Mouse (Mus musculus) neutrophil, adult 65 days (primary cell): ENCODE measurements around the gene Ubap1. TPM values are rescaled to one million over a fixed set of nuclear protein-coding genes. Genes with fewer than 3 reads are reported as not detected.

ENCODE experiments used
- total RNA-seq: library from RNA; stranded (reverse); gene quantifications from 2 replicates; pipeline ENCODE4 v1.2.4, GENCODE M21; 2023

Gene Ubap1
- total RNA-seq = 89.5 and 135 TPM in 2 replicates

DNA sequence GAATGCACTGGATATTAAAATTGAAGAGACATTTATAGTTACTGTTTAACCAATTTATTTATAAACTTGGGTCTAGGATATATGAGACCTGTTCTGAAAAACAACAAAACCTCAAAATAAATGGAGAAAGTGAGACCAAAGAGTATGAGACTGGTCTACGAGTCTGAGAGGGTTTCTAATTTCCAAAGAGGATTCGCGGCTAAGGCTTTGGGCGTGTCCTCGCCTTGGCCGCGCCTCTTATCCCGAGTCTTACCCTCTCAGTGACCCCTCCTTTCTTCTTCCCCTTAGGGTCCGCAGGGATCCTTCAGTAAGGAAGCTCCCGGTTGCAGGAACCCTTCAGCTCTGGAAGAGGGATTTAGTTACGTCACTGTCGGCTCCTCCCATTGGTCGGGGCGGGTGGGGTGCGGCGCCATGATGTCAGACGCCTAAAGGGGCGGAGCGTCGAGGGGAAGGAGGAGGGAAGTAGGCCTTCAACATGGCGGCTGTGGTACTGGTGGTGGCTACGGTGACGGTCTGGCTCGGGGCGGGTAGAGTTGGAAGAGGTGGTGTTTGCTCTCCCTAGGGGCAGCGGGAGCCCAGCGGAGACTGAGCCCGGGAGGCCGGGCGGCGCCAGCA, at the start of gene Ubap1:
Gene Ubap1 (plus strand): TSS at position 413 of the 615 bp plus-strand sequence.

DNA sequence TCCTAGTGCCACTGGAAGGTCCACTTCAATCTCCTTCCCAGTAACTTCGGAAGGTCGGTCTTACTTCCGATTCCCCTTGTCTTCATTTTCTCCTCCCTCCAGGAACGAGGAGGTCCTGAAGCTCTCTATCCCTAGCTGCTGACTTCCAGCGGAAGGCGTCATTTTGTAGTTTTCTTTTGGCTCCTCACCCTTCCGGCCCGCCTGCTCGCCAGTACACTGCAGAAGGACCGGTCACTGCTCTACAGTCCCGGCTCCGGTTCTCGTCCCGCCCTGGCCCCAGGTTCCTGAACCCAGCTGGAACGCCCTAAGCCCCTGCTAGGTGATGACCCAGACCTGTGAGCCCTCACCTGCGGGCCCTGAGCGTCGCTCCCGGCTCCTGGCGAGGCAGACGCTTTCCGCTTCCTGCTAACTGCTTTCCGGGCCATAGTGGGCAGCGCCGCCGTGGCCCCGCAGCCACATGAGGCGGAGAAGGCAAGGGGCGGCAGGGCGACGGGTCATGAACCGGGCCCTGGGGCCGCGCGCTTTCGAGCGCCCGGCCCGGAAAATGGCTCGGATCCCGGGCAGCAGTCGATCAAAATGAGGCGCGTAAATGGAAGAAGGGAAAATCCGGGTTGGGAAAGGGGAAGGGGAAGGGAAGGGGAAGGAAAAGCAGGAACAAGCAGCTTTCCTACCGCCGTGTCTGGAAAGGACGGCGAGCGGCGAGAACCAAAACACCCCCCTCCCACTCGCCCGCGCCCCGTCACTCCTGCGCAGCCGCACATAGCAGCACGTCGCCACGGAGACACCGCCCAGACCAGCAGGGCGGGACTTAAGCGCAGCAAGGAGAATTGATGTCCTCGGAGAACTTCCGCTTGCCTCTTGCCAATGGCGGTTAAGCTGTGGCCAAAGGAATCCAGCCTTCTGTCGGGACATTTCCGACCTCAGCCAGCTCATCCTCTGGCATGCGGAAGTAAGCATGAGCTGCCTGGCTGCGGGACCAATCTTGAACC, 34.4 kb upstream of the Ubap1 start, which contains the start of gene Dcaf12:
Gene Dcaf12 (minus strand): TSS at position 749 of the 989 bp plus-strand sequence.

Other genes with a start within 250 kb of the Ubap1 start
- 20.4 and 27.0 TPM in 2 replicates for gene Nol6, start 224.5 kb upstream of the Ubap1 start, total RNA-seq
- gene Ube2r2, start 213.3 kb upstream of the Ubap1 start, total RNA-seq = 41.8 and 42.2 TPM in 2 replicates
- gene Ubap2, start 73.9 kb upstream of the Ubap1 start, total RNA-seq = 22.1 and 24.2 TPM in 2 replicates
- gene Dcaf12, start 34.1 kb upstream of the Ubap1 start, total RNA-seq = 47.9 and 50.3 TPM in 2 replicates
- gene Kif24, start 115.9 kb downstream of the Ubap1 start, total RNA-seq = 5.8 and 10.5 TPM in 2 replicates
- 2.3 and 3.4 TPM in 2 replicates for gene Nudt2, start 116.2 kb downstream of the Ubap1 start, total RNA-seq
- not detected in 2 replicates for gene AI464131, start 154.1 kb downstream of the Ubap1 start, total RNA-seq
- not detected in 2 replicates for gene 1110017D15Rik, start 168.3 kb downstream of the Ubap1 start, total RNA-seq
- 17.4 and 22.1 TPM in 2 replicates for gene Fam219a, start 220.5 kb downstream of the Ubap1 start, total RNA-seq
- not detected in 2 replicates for gene Dnaic1, start 220.8 kb downstream of the Ubap1 start, total RNA-seq